Comparison of ENCODE assay signal across 10 mouse cellular contexts in the genomic region with DNA sequence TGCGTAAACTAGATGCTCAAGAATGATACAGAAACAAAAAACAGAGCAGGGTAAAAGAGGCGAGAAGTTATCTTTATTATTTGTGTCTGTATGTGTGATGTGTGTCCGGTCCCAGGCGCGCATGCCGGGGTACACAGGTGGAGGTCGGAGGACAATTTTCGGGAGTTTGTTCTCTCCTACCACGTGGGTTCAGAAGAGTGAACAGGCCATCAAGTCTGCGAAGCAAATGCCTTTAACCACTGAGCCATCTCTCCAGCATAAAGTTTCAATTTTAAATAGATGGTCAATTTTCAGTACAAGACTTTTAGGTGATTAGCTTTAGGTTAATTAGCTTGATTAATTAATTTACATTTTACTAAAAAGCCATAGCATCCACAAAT. TPM values are rescaled to one million over a fixed set of nuclear protein-coding genes. Genes with fewer than 3 reads are reported as not detected.
A peak's percentile ranks its signal among the peaks of the same experiment; 100 is the strongest.
DNase-seq lines count a peak whose midpoint lies in the region; ATAC-seq and TF ChIP-seq lines count a peak whose summit lies in the region.
"Had no signal": no experiment of that assay in that cellular context is flagged by ENCODE, and none has a peak within 500 bp of the region (broad histone marks: within the 10 kb centered on the region; RNA-seq: fewer than 3 reads in every experiment).

No protein-coding gene starts in this region.

- H3K27me3 ChIP-seq in heart, embryonic 11.5 days (ENCODE audit: control insufficient read depth, insufficient read depth, low read length), result 0 out of 2 replicates have a peak, but pooled peaks cover 2% of the 10 kb centered on the region
- 0 out of 2 replicates have a peak, but pooled peaks cover 5% of the 10 kb centered on the region for H3K27me3 ChIP-seq in hindbrain, embryonic 12.5 days
- no peaks in the 10 kb centered on the region for H3K27me3 ChIP-seq in midbrain, embryonic 11.5 days (ENCODE audit: control insufficient read depth, insufficient read depth, low read length)

- H3K4me2 ChIP-seq in heart, embryonic 11.5 days, result peak overlapping the region; percentile 91
- H3K4me2 ChIP-seq in hindbrain, embryonic 12.5 days (replicated peaks), result peak overlapping the region; percentile 92
- H3K4me2 ChIP-seq in midbrain, embryonic 11.5 days, result peak overlapping the region; percentile 84

- 69% methylated on average over 10 of the region's 10 CpGs for WGBS in heart, embryonic 11.5 days (ENCODE audit: insufficient replicate concordance)
- WGBS in hindbrain, embryonic 12.5 days, result 70% methylated on average over 10 of the region's 10 CpGs
- WGBS in midbrain, embryonic 11.5 days, result 71% methylated on average over 10 of the region's 10 CpGs

- peak overlapping the region; percentile 89; the same call in 1 of the 2 replicates for H3K9ac ChIP-seq in heart, embryonic 11.5 days (ENCODE audit: low read depth, low read length)
- H3K9ac ChIP-seq in ES-E14 (ENCODE audit: insufficient read depth, low read depth, low read length, poor library complexity, severe bottlenecking), result peak overlapping the region; percentile 55; the same call in 1 of the 2 replicates
- peak overlapping the region; percentile 82 for H3K9ac ChIP-seq in hindbrain, embryonic 12.5 days
- peak overlapping the region; percentile 82 for H3K9ac ChIP-seq in midbrain, embryonic 11.5 days (ENCODE audit: low read length)

- no peaks in the 10 kb centered on the region; the same call in 1 of the 2 replicates for H3K9me3 ChIP-seq in heart, embryonic 11.5 days (replicated peaks; ENCODE audit: control insufficient read depth, low read length)
- H3K9me3 ChIP-seq in ES-E14 (ENCODE audit: control insufficient read depth, insufficient read depth, low read depth, low read length), result no peaks in the 10 kb centered on the region
- H3K9me3 ChIP-seq in hindbrain, embryonic 12.5 days (replicated peaks), result no peaks in the 10 kb centered on the region
- H3K9me3 ChIP-seq in midbrain, embryonic 11.5 days (ENCODE audit: control insufficient read depth, low read length), result no peaks in the 10 kb centered on the region

- H3K4me1 ChIP-seq in heart, embryonic 11.5 days (ENCODE audit: control insufficient read depth, insufficient read depth, low read length), result peaks cover 7% of the 10 kb centered on the region
- H3K4me1 ChIP-seq in ES-E14 (ENCODE audit: control insufficient read depth in 2 of 2, insufficient read depth in 2 of 2, low read length in 2 of 2, poor library complexity in 1 of 2), result peaks cover 2 to 22% of the 10 kb centered on the region in 2 experiments; a peak in 3 of 4 replicates
- H3K4me1 ChIP-seq in hindbrain, embryonic 12.5 days, result peaks cover 21% of the 10 kb centered on the region
- H3K4me1 ChIP-seq in midbrain, embryonic 11.5 days (ENCODE audit: control insufficient read depth, insufficient read depth, low read length), result peaks cover 6% of the 10 kb centered on the region

- no peaks in the 10 kb centered on the region for H3K36me3 ChIP-seq in heart, embryonic 11.5 days (ENCODE audit: control insufficient read depth, insufficient read depth, low read length)
- peaks cover 4% of the 10 kb centered on the region; the same call in 1 of the 2 replicates for H3K36me3 ChIP-seq in ES-E14 (ENCODE audit: control insufficient read depth, insufficient read depth, low read length, poor library complexity, severe bottlenecking)
- peaks cover 8% of the 10 kb centered on the region for H3K36me3 ChIP-seq in hindbrain, embryonic 12.5 days
- H3K36me3 ChIP-seq in midbrain, embryonic 11.5 days (ENCODE audit: control insufficient read depth, insufficient read depth, low read length), result no peaks in the 10 kb centered on the region

- ATAC-seq in heart, embryonic 11.5 days (replicated peaks; ENCODE audit: insufficient number of reproducible peaks, low FRiP score, low TSS enrichment), result no peak
- ATAC-seq in hindbrain, embryonic 12.5 days (ENCODE audit: low FRiP score), result no peak
- no peak for ATAC-seq in midbrain, embryonic 11.5 days (ENCODE audit: low FRiP score)

- in situ Hi-C loops in ES-E14 (cut with MboI; ENCODE audit: low sequenced_read_pairs in 2 of 2, unreplicated experiment in 2 of 2), result no loop called here

- no peak overlapping the region for H3K27ac ChIP-seq in heart, embryonic 11.5 days (ENCODE audit: low read depth, low read length)
- no peak overlapping the region for H3K27ac ChIP-seq in ES-E14 (ENCODE audit: insufficient read depth, low read depth, low read length, poor library complexity, severe bottlenecking)
- no peak overlapping the region for H3K27ac ChIP-seq in hindbrain, embryonic 12.5 days
- no peak overlapping the region for H3K27ac ChIP-seq in midbrain, embryonic 11.5 days (ENCODE audit: low read depth, low read length)

- DNase-seq in heart, postnatal 36 days, result no peak
- DNase-seq in ES-E14 (ENCODE audit: low read depth, low spot score), result no peak
- no peak for DNase-seq in midbrain, embryonic 11.5 days (ENCODE audit: low spot score, missing footprints)
- no peak for DNase-seq in layer of hippocampus, adult 18-20 months (ENCODE audit: low spot score in 2 of 2)
- no peak for DNase-seq in spleen, adult 12 weeks (ENCODE audit: low spot score)
- DNase-seq in left cerebral cortex, postnatal 36 days (ENCODE audit: low spot score in 2 of 2), result no peak
- DNase-seq: B cell, adult 2 months; gastrocnemius, postnatal 10 days had no signal

- intact Hi-C loops in heart, postnatal 36 days (cut with DNase I), result loop anchor here (2.0 to 5.0 kb wide), 2 partner anchors 41 to 48 kb away; a partner anchor contains a TSS
- intact Hi-C loops in left cerebral cortex, postnatal 36 days (cut with DNase I), result no loop called here

- H3K4me3 ChIP-seq in heart, embryonic 11.5 days (ENCODE audit: low read depth, low read length), result peak overlapping the region; percentile 97
- H3K4me3 ChIP-seq in ES-E14 (ENCODE audit: insufficient read depth in 1 of 2, low read depth in 1 of 2, low read length in 2 of 2, poor library complexity in 1 of 2, severe bottlenecking in 1 of 2), result peak overlapping the region; percentile 92 to 99
- peak overlapping the region; percentile 96 for H3K4me3 ChIP-seq in hindbrain, embryonic 12.5 days
- peak overlapping the region; percentile 91 for H3K4me3 ChIP-seq in midbrain, embryonic 11.5 days (ENCODE audit: low read depth, low read length)

TF ChIP-seq in ES-E14, 5 proteins besides CTCF, POLR2A, EP300 and RAD21:
- TF ChIP-seq ZC3H11A (IDR thresholded peaks at IDR 0.05; ENCODE audit: borderline replicate concordance, low read depth, low read length), result no peak
- TF ChIP-seq MAFK (IDR thresholded peaks at IDR 0.05; ENCODE audit: insufficient read depth, low read depth, low read length), result no peak
- TF ChIP-seq HCFC1 (IDR thresholded peaks at IDR 0.05; ENCODE audit: borderline replicate concordance, insufficient read depth, low read length), result no peak
- TF ChIP-seq CHD2 (IDR thresholded peaks at IDR 0.05; ENCODE audit: low read depth, low read length), result no peak
- no peak for TF ChIP-seq ZNF384 (IDR thresholded peaks at IDR 0.05; ENCODE audit: low read depth, low read length)

RNA-seq across cellular contexts. Expression of a gene that starts 0.8 kb away (rescaled TPM):
- 7.1 and 8.9 TPM in 2 replicates for polyA plus RNA-seq in heart, embryonic 11.5 days (2014; fragmentation: Nextera tagmentation; extraction: Ambion mirVana)
- 1 to 10 TPM; 3.2 to 3.4 TPM for total RNA-seq in heart, postnatal 36 days (2021)
- 12.4 and 15.7 TPM in 2 replicates for total RNA-seq in ES-E14 (2012; rRNA removed)
- 21.1 and 21.4 TPM in 2 replicates for polyA plus RNA-seq in hindbrain, embryonic 12.5 days (2016; fragmentation: Nextera tagmentation; extraction: Ambion mirVana)
- polyA plus RNA-seq in midbrain, embryonic 11.5 days (2014; fragmentation: Nextera tagmentation; extraction: Ambion mirVana), result 12.4 and 13.3 TPM in 2 replicates
- 10 to 100 TPM; 22.4 to 24.3 TPM for total RNA-seq in layer of hippocampus, adult 18-20 months (2021)
- total RNA-seq in left cerebral cortex, postnatal 36 days (2021), result 10 to 100 TPM; 24.6 to 26.3 TPM

RNA-seq across cellular contexts. Expression of a gene that starts 1.6 kb away (rescaled TPM):
- polyA plus RNA-seq in heart, embryonic 11.5 days (2014; fragmentation: Nextera tagmentation; extraction: Ambion mirVana), result 4.5 and 5.2 TPM in 2 replicates
- under 1 TPM; 0.30 to 0.44 TPM for total RNA-seq in heart, postnatal 36 days (2021)
- 48.4 and 91.8 TPM in 2 replicates for total RNA-seq in ES-E14 (2012; rRNA removed)
- polyA plus RNA-seq in hindbrain, embryonic 12.5 days (2016; fragmentation: Nextera tagmentation; extraction: Ambion mirVana), result 2.6 and 4.2 TPM in 2 replicates
- polyA plus RNA-seq in midbrain, embryonic 11.5 days (2014; fragmentation: Nextera tagmentation; extraction: Ambion mirVana), result 0.86 and 1.2 TPM in 2 replicates
- total RNA-seq in layer of hippocampus, adult 18-20 months (2021), result under 1 TPM; 0.89 to 0.96 TPM
- total RNA-seq in left cerebral cortex, postnatal 36 days (2021), result 1 to 10 TPM; 1.6 to 2.2 TPM

RNA-seq across cellular contexts. Expression of a gene that starts 24.4 kb away (rescaled TPM):
- 23.3 and 30.2 TPM in 2 replicates for polyA plus RNA-seq in heart, embryonic 11.5 days (2014; fragmentation: Nextera tagmentation; extraction: Ambion mirVana)
- total RNA-seq in heart, postnatal 36 days (2021), result 10 to 100 TPM; 84.5 to 90.7 TPM
- total RNA-seq in ES-E14 (2012; rRNA removed), result 59.2 and 98.6 TPM in 2 replicates
- polyA plus RNA-seq in hindbrain, embryonic 12.5 days (2016; fragmentation: Nextera tagmentation; extraction: Ambion mirVana), result 56.3 and 57.4 TPM in 2 replicates
- polyA plus RNA-seq in midbrain, embryonic 11.5 days (2014; fragmentation: Nextera tagmentation; extraction: Ambion mirVana), result 34.1 and 34.9 TPM in 2 replicates
- 100 to 1,000 TPM; 104 to 111 TPM for total RNA-seq in layer of hippocampus, adult 18-20 months (2021)
- 100 to 1,000 TPM; 103 to 112 TPM for total RNA-seq in left cerebral cortex, postnatal 36 days (2021)

RNA-seq across cellular contexts. Expression of a gene that starts 27.1 kb away (rescaled TPM):
- polyA plus RNA-seq in heart, embryonic 11.5 days (2014; fragmentation: Nextera tagmentation; extraction: Ambion mirVana), result 1.9 and 2.9 TPM in 2 replicates
- total RNA-seq in heart, postnatal 36 days (2021), result 1 to 10 TPM; 2.3 to 5.1 TPM
- total RNA-seq in ES-E14 (2012; rRNA removed), result 5.4 and 6.8 TPM in 2 replicates
- 7.2 and 9.8 TPM in 2 replicates for polyA plus RNA-seq in hindbrain, embryonic 12.5 days (2016; fragmentation: Nextera tagmentation; extraction: Ambion mirVana)
- 6.5 and 7.8 TPM in 2 replicates for polyA plus RNA-seq in midbrain, embryonic 11.5 days (2014; fragmentation: Nextera tagmentation; extraction: Ambion mirVana)
- total RNA-seq in layer of hippocampus, adult 18-20 months (2021), result 10 to 100 TPM; 36.8 to 40.0 TPM
- 10 to 100 TPM; 42.1 to 47.8 TPM for total RNA-seq in left cerebral cortex, postnatal 36 days (2021)

RNA-seq across cellular contexts. Expression of a gene that starts 40.1 kb away (rescaled TPM):
- not detected in 2 replicates for polyA plus RNA-seq in heart, embryonic 11.5 days (2014; fragmentation: Nextera tagmentation; extraction: Ambion mirVana)
- not detected for total RNA-seq in heart, postnatal 36 days (2021)
- 0.13 and 0.16 TPM in 2 replicates for total RNA-seq in ES-E14 (2012; rRNA removed)
- 0.35 and 0.40 TPM in 2 replicates for polyA plus RNA-seq in hindbrain, embryonic 12.5 days (2016; fragmentation: Nextera tagmentation; extraction: Ambion mirVana)
- 0.07 and 0.11 TPM in 2 replicates for polyA plus RNA-seq in midbrain, embryonic 11.5 days (2014; fragmentation: Nextera tagmentation; extraction: Ambion mirVana)
- total RNA-seq in layer of hippocampus, adult 18-20 months (2021), result 1 to 10 TPM; 2.0 to 2.2 TPM
- total RNA-seq in left cerebral cortex, postnatal 36 days (2021), result 1 to 10 TPM; 2.8 to 3.1 TPM
- total RNA-seq: gastrocnemius, postnatal 10 days had no signal

Comparison
In these comparisons a context has a peak if more than half of its experiments do, and no peak if none do; other contexts are left out.
1. RNA of a gene that starts 1.6 kb away (total RNA-seq): 48.4 to 91.8 TPM in ES-E14; 1.6 to 2.2 TPM in left cerebral cortex, postnatal 36 days, 0.89 to 0.96 TPM in layer of hippocampus, adult 18-20 months and 0.30 to 0.44 TPM in heart, postnatal 36 days; every median in the first group is over 10 times any median in the second.
2. Peak in every context shown above with its lines, with median percentiles within 50 percentile points of each other: H3K4me2 ChIP-seq, H3K4me3 ChIP-seq and H3K9ac ChIP-seq.